Mouse (Mus musculus): ENCODE measurements around the gene Mrpl53. TPM values are rescaled to one million over a fixed set of nuclear protein-coding genes. Genes with fewer than 3 reads are reported as not detected.
A peak's percentile ranks its signal among the peaks of the same experiment; 100 is the strongest.

Mrpl53 gene
- polyA plus RNA-seq (2015; fragmentation: Nextera tagmentation; extraction: Ambion mirVana), result 94.5 and 99.8 TPM in 2 replicates

- Histone ChIP-seq H3K4me2 (peak within 1 kb of the TSS; percentile 80), H3K9me3 (replicated peaks) (no peaks in the 10 kb centered on the region), H3K4me3 (replicated peaks) (peak within 1 kb of the TSS; percentile 96), H3K36me3 (peaks cover 41% of the 10 kb centered on the region), H3K4me1 (replicated peaks) (peaks cover 56% of the 10 kb centered on the region), H3K27ac (peak within 1 kb of the TSS; percentile 96), H3K9ac (peak within 1 kb of the TSS; percentile 98), H3K27me3 (no peaks in the 10 kb centered on the region)
- under 1% methylated on average over 76 of the region's 76 CpGs for WGBS (ENCODE audit: insufficient replicate concordance)
- DNase-seq, result peak; percentile 69
- peak; percentile 82 for ATAC-seq (ENCODE audit: low read depth)
Observed at GRCm38 (mm10) chr6:83108762-83109668, at the start of gene Mrpl53. Gene Mrpl53 (plus strand): TSS chr6:83109040.

- no peak overlapping the region for H3K27ac ChIP-seq
- peaks cover 28% of the 10 kb centered on the region for H3K4me1 ChIP-seq (replicated peaks)
- 0 out of 2 replicates have a peak, but pooled peaks cover 4% of the 10 kb centered on the region for H3K36me3 ChIP-seq
- DNase-seq, result no peak
- WGBS (ENCODE audit: insufficient replicate concordance), result 38% methylated on average over 8 of the region's 8 CpGs
- H3K9ac ChIP-seq, result no peak overlapping the region
- no peak overlapping the region for H3K4me3 ChIP-seq (replicated peaks)
- H3K27me3 ChIP-seq, result peaks cover 100% of the 10 kb centered on the region
- ATAC-seq (ENCODE audit: low read depth), result no peak
- H3K4me2 ChIP-seq, result no peak overlapping the region
- H3K9me3 ChIP-seq (replicated peaks), result no peaks in the 10 kb centered on the region
Observed at GRCm38 (mm10) chr6:83065995-83066394, 42.8 kb upstream of the Mrpl53 start.

GRCm38 (mm10) chr6:83066441-83066840, 42.4 kb upstream of the Mrpl53 start:
- DNase-seq, result no peak
- H3K36me3 ChIP-seq, result no peaks in the 10 kb centered on the region
- no peak for ATAC-seq (ENCODE audit: low read depth)
- peaks cover 100% of the 10 kb centered on the region for H3K27me3 ChIP-seq
- no peaks in the 10 kb centered on the region for H3K9me3 ChIP-seq (replicated peaks)
- no peak overlapping the region for H3K9ac ChIP-seq
- H3K4me1 ChIP-seq (replicated peaks), result peaks cover 32% of the 10 kb centered on the region
- WGBS (ENCODE audit: insufficient replicate concordance), result 31% methylated on average over 6 of the region's 6 CpGs
- H3K4me2 ChIP-seq, result no peak overlapping the region
- no peak overlapping the region for H3K27ac ChIP-seq
- no peak overlapping the region for H3K4me3 ChIP-seq (replicated peaks)

- no peak for ATAC-seq (ENCODE audit: low read depth)
- no peak overlapping the region for H3K9ac ChIP-seq
- 8% methylated on average over 8 of the region's 8 CpGs for WGBS (ENCODE audit: insufficient replicate concordance)
- peaks cover 34% of the 10 kb centered on the region for H3K4me1 ChIP-seq (replicated peaks)
- H3K27me3 ChIP-seq, result peaks cover 100% of the 10 kb centered on the region
- H3K36me3 ChIP-seq, result no peaks in the 10 kb centered on the region
- H3K4me2 ChIP-seq, result peak overlapping the region; percentile 53
- peak overlapping the region; percentile 38 for H3K4me3 ChIP-seq (replicated peaks)
- DNase-seq, result no peak
- no peak overlapping the region for H3K27ac ChIP-seq
- H3K9me3 ChIP-seq (replicated peaks), result no peaks in the 10 kb centered on the region
Observed at GRCm38 (mm10) chr6:83068221-83068620, 40.6 kb upstream of the Mrpl53 start.

- H3K4me2 ChIP-seq, result peak overlapping the region; percentile 53
- H3K9me3 ChIP-seq (replicated peaks), result no peaks in the 10 kb centered on the region
- ATAC-seq (ENCODE audit: low read depth), result no peak
- peaks cover 34% of the 10 kb centered on the region for H3K4me1 ChIP-seq (replicated peaks)
- peaks cover 100% of the 10 kb centered on the region for H3K27me3 ChIP-seq
- 2% methylated on average over 81 of the region's 81 CpGs for WGBS (ENCODE audit: insufficient replicate concordance)
- H3K4me3 ChIP-seq (replicated peaks), result peak overlapping the region; percentile 38
- H3K9ac ChIP-seq, result no peak overlapping the region
- DNase-seq, result no peak
- H3K27ac ChIP-seq, result no peak overlapping the region
- no peaks in the 10 kb centered on the region for H3K36me3 ChIP-seq
Observed at GRCm38 (mm10) chr6:83068706-83069487, 39.9 kb upstream of the Mrpl53 start.

- Histone ChIP-seq H3K4me3 (replicated peaks) (peak overlapping the region; percentile 38), H3K27me3 (peaks cover 100% of the 10 kb centered on the region), H3K9ac (no peak overlapping the region), H3K4me2 (peak overlapping the region; percentile 53), H3K4me1 (replicated peaks) (peaks cover 34% of the 10 kb centered on the region), H3K9me3 (replicated peaks) (no peaks in the 10 kb centered on the region), H3K27ac (no peak overlapping the region), H3K36me3 (no peaks in the 10 kb centered on the region)
- DNase-seq (no peak), ATAC-seq (ENCODE audit: low read depth) (no peak)
- whole genome bisulfite sequencing (ENCODE audit: insufficient replicate concordance), result 3% methylated on average over 69 of the region's 69 CpGs
Observed at GRCm38 (mm10) chr6:83069488-83070246, 39.2 kb upstream of the Mrpl53 start.

- Histone ChIP-seq H3K9ac (no peak within 1 kb of the TSS), H3K9me3 (replicated peaks) (no peaks in the 10 kb centered on the region), H3K4me1 (replicated peaks) (peaks cover 34% of the 10 kb centered on the region), H3K36me3 (no peaks in the 10 kb centered on the region), H3K27me3 (peaks cover 100% of the 10 kb centered on the region), H3K27ac (no peak within 1 kb of the TSS), H3K4me2 (peak within 1 kb of the TSS; percentile 53), H3K4me3 (replicated peaks) (peak within 1 kb of the TSS; percentile 38)
- ATAC-seq (ENCODE audit: low read depth) (no peak), DNase-seq (no peak)
- WGBS (ENCODE audit: insufficient replicate concordance), result 4% methylated on average over 10 of the region's 10 CpGs
Observed at GRCm38 (mm10) chr6:83070247-83070310, 38.8 kb upstream of the Mrpl53 start, which contains the start of gene Tlx2. Gene Tlx2 (minus strand): TSS chr6:83070293.

GRCm38 (mm10) chr6:83070311-83071219, 38.3 kb upstream of the Mrpl53 start:
- no peak overlapping the region for H3K27ac ChIP-seq
- H3K36me3 ChIP-seq, result no peaks in the 10 kb centered on the region
- WGBS (ENCODE audit: insufficient replicate concordance), result 2% methylated on average over 58 of the region's 58 CpGs
- no peak overlapping the region for H3K9ac ChIP-seq
- H3K4me1 ChIP-seq (replicated peaks), result peaks cover 34% of the 10 kb centered on the region
- H3K4me3 ChIP-seq (replicated peaks), result peak overlapping the region; percentile 38
- ATAC-seq (ENCODE audit: low read depth) (no peak), DNase-seq (no peak)
- H3K27me3 ChIP-seq, result peaks cover 100% of the 10 kb centered on the region
- H3K9me3 ChIP-seq (replicated peaks), result no peaks in the 10 kb centered on the region
- peak overlapping the region; percentile 29 for H3K4me2 ChIP-seq

- H3K4me3 ChIP-seq (replicated peaks), result peak overlapping the region; percentile 38
- peak overlapping the region; percentile 29 for H3K4me2 ChIP-seq
- 2% methylated on average over 21 of the region's 24 CpGs for WGBS (ENCODE audit: insufficient replicate concordance)
Observed at GRCm38 (mm10) chr6:83071220-83071619, 37.6 kb upstream of the Mrpl53 start.

GRCm38 (mm10) chr6:83074979-83075378, 33.9 kb upstream of the Mrpl53 start:
- no peak overlapping the region for H3K4me2 ChIP-seq
- no peak for ATAC-seq (ENCODE audit: low read depth)

More at GRCm38 (mm10) chr6:83071220-83071619, 37.6 kb upstream of the Mrpl53 start:
- Histone ChIP-seq H3K4me1 (replicated peaks) (peaks cover 34% of the 10 kb centered on the region), H3K9me3 (replicated peaks) (no peaks in the 10 kb centered on the region), H3K27me3 (peaks cover 100% of the 10 kb centered on the region), H3K27ac (no peak overlapping the region; the same call in 1 of the 2 replicates), H3K9ac (no peak overlapping the region), H3K36me3 (no peaks in the 10 kb centered on the region)
- ATAC-seq (ENCODE audit: low read depth), result no peak
- DNase-seq, result no peak

More at GRCm38 (mm10) chr6:83074979-83075378, 33.9 kb upstream of the Mrpl53 start:
- Histone ChIP-seq H3K9ac (no peak overlapping the region), H3K4me3 (replicated peaks) (no peak overlapping the region), H3K36me3 (peaks cover 2% of the 10 kb centered on the region), H3K9me3 (replicated peaks) (no peaks in the 10 kb centered on the region), H3K4me1 (replicated peaks) (peaks cover 35% of the 10 kb centered on the region), H3K27me3 (peaks cover 76% of the 10 kb centered on the region), H3K27ac (no peak overlapping the region)
- no peak for DNase-seq
- 8% methylated on average over 2 of the region's 2 CpGs for WGBS (ENCODE audit: insufficient replicate concordance)
